Mouse (Mus musculus) erythroblast, embryonic 14.5 days (primary cell): Measurements from ENCODE around the gene Ctnnd2.

Source experiments
- GATA1 ChIP-seq: IDR thresholded peaks from 2 replicates; pipeline ENCODE4 v1.6.1; 2012; ENCODE audit warnings: low read length, inconsistent platforms, mixed read lengths
- TAL1 ChIP-seq: IDR thresholded peaks from 3 replicates; pipeline ENCODE4 v1.6.1; 2012; ENCODE audit warnings: low read length, inconsistent platforms, mixed read lengths

DNA sequence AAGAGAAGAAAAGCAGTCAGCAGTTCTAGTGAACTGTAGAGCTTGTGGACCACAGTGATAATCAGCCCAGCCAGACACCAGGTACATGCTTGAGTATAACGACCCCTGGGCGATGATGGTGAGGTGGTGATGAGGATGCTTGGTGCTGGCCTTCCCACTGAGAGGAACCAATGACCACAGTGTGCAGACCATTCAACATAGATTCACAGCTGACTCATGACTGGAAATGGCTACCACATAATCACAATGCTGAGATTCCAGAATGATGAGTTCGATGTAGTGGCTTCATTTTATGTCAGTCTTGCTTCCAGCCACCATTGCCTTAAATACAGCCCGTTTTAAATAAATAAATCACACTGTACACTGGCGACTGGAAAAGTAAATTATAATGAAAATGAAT, 897.9 kb downstream of the Ctnnd2 start:
- TF ChIP-seq GATA1: no peak
- no peak for TF ChIP-seq TAL1
